Mouse (Mus musculus): ENCODE results near the gene Tnni2.
A peak's percentile ranks its signal among the peaks of the same experiment; 100 is the strongest.
"Not testable (repeated sequence)": the region's sequence is repeated elsewhere in the genome, so short reads cannot be mapped to it uniquely, and the experiment has no call there.

The Tnni2 gene

DNA sequence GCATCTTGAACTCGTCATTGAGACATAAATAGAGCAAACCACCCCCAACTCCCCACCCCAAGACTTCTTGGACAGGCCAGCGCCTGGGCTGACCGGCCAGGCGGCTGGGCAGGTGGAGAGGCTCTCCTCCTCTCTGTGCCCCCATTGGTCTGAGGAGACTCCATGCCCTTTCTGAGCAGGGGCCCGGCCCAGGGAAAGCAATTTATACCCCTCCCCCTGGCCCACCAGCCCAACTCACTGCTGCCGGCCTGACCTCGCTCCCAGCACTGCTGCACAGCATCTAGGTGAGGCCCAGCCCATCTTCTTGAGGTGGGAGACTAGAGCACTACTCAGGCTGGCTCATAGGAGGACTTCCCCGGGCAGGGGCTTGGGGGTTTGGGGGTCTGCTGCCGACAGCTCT lies at the start of gene Tnni2:
Tnni2 (plus strand) TSS at position 224 of the 400 bp plus-strand sequence.
- DNase-seq: no peak

DNA sequence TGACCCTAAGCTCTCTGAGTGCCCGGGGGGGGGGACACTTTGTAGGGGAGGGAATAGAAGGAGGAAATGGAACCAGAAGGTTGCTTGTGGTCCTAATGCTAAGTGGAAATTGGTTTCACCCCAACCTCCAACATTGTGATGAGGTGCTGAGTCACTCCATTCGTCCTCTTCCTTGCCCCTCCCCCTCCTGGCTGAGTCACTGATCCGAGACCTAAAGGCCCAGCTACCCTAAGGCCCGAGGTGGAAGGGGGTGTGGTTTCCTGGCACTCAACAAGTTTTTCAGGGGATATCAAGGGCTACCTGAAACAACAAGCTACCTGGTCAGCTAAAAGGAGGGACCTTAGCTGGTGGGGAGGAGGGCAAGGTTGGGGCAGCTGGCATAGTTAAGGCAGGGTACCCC lies 48.4 kb upstream of the Tnni2 start:
- peak; percentile 73 for DNase-seq

DNA sequence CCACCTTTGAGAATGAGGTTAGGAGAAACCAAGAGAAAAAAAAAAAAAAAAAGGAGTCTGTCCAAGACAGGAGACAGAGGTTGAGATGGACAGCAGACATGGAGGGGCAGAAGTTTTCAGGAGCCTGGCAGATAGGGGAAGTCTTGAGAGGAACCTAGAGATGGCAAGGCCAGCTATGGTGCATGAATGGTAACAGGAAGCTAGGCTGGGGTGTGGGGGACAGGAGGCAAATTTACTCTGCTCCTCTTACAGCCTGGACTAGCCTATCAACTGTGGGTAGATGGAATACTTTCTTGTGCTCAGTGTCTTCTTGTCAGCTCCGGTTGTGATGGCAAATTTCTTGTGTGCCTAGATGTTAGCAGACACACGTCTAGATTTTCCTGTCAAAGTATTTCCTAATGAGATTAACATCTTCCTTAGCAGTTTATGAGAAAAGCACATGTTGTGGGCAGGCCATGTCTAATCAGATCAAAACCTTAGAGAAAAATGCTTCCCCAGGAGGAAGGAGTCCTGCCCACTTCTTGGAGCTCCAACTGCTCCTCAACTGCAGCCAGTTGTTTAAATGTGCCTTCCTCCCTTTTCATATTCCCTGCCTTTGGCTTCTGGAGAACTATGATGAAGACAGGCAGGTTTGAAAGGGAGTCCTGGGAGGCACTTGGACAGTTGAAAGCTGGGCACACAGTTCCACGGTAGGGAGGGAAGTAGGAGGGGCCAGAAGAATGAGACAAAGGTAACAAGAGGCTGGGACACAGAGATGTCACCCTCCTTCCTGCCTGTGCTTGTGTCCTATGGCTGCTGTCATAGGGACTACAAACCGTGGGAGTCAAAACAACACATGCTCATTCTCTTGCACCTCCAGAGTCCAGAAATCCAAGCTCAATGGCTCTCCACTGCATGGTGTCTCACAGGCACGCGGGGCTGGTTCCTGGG lies 47.1 kb upstream of the Tnni2 start:
- DNase-seq: peak; percentile 39

DNA sequence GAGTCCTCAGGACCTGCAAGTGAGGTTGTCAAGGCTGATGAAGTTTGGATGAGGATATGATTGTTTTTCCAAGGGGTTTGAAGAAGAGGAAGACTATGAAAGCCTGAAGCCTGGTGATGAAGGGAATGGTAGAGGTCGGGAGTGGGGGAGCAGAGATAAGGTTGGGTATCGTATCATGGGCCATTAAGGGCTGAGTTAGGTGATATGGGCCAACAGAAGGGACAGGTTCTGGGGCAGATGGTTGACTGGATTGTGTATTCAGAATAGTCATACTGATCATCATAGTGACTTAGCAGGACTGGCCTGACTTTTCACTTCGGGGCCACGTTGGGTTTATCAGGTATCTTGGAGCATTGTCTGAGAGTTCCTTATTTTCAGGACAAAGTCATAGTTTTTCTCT lies 46.1 kb upstream of the Tnni2 start:
- no peak for DNase-seq

DNA sequence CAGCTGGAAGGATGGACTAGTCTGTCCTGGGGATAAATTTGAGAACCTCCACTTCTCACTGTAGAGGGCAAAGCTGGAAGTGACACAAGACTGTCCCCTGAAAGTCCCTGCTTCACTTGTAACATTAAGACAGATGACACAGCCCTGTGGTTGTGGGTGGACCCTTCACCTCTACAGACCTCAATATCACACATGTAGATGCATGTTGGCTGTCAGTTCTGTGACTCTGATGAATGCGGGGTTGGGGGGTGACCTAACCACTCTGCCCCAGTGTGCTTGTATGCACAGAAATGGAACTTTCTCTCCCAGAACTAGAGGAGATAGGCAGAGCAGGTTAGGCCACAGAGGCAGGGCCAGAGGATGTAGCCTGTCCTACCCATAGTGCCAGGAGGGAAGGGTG lies 45.0 kb upstream of the Tnni2 start:
- no peak for DNase-seq

DNA sequence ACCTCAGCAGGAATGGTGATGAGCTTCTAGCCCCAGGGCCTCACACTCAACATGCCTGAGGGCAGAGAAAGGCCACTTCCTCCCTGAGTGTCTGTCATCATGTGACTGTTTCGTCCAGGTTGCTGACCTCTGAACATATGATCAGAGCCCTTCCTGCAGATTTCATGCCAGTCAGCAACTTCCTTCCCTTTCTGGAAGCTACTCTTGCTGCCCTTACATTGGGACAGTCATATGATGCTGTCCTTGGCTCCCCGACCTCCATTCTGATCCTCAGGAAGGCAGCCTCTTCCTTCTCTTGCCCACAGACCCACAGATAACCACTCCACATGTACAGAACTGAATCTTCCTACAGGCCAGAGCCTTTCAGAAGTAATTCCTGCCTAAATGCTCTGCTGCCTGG lies 43.6 kb upstream of the Tnni2 start:
- peak; percentile 67 for DNase-seq

DNA sequence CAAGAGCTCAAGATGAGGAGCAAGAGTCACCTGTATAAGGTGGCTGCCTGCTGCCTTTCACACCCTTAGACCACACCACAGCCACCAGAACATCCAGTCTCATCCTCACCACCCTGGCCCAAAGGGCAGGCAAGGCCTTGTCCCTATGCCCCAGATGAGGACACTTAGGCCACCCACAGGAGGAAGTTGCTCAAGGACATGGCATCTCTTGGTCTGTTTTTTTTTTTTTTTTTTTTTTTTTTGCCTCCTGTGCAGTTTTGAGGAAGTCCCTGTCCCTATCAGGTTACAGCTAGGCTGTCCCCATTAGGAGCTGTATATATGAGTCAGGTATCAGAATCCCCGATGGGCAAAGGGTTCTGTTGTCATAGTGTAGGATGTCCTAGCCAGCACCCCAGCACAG lies 42.4 kb upstream of the Tnni2 start:
- DNase-seq: peak; percentile 53

DNA sequence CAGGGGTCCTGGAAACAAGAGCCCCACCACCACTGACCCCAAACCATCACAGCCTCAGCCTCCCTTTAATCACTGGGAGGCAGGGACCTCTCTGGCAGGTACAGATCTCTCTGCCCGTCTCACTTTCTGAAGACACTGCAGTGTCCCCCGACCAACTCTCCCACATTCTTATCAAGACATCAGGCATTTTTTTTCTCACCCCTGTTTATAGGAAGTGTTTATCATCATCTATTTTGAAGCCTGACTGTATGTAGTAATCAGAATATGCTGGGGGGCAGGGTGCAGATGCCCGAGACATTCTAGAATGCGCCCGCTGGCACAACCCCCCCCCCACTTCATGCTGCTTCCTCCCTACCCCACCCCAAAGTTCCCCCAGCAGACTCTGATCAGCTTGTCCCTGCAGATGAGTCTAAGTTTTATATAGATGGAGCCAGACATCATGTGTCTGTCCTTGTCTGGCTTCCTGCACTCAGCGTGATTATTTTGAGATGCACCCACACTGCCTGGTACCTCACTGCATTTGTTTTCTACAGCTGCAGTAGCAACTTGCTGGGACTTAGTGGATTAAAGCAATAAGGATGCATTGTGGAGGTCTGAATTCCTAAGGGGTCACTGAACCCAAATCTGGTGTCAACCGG lies 41.4 kb upstream of the Tnni2 start:
- no peak for DNase-seq

DNA sequence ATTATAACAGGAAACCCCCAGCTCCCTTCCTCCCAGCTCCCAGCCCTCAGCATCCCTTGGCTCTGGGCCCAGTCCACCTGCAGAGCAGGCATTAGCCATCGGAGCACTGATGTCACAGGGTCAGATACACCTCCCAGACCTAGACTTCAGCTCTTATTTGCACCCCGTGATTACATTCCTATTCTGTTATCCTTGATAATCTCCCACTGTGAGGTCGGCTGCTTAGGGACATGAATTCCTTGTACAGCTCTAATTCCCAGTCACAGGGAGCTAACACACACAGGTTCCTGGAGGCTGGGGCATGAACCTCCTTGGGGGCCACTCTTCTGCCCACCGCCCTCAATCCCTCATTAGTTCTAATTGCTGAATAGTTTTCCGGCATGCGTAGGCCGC lies 40.9 kb upstream of the Tnni2 start:
- no peak for DNase-seq

DNA sequence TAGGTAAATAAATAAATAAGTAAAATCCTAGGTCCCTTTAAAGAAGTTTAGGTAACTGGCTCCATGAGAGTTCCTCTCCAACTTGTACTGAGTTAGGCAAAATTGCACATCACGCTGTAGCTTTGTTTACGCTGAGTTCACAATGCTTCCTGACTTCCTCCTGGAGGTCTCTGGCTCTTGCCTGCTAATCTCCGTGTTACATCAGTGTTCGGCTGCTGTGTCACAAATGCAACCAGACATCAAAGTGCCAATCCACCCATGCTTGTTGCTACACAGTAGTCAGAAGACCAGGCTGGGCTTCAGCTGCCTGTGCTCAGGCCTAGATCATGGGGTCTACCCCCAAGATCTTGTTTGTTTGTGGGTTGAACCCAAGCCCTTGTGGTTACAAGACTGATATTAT lies 38.0 kb upstream of the Tnni2 start:
- DNase-seq: peak; percentile 78

DNA sequence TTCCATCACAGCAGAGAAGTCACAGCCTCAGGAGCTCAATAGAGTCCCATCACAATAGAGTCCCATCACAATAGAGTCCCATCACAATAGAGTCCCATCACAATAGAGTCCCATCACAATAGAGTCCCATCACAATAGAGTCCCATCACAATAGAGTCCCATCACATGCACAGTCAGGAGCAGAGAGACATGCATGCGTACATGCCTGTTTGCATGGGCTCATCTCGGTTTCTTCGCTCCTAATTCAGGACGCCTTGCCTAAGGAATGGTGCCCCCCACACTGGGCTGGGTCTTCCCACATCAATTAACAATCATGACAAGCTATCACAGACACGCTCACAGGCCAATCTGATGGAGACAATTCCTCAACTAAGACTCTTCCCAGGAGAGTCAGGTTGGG lies 36.5 kb upstream of the Tnni2 start:
- not testable (repeated sequence) for DNase-seq

DNA sequence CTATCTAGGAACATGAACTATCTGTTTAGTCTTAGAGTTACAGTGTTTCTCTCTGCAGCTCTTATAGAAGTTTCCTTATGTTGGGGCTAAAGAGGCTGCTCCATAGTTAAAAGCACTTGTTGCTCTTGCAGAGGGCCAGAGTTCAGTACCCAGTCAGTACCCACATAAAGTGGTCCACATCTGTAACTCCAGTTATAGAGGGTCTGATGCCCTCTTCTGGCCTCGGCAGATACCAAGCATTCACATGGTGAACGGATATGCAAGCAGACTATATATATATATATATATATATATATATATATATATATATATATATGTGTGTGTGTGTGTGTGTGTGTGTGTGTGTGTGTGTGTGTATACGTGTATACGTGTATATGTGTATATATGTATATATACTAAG lies 33.7 kb upstream of the Tnni2 start:
- no peak for DNase-seq

DNA sequence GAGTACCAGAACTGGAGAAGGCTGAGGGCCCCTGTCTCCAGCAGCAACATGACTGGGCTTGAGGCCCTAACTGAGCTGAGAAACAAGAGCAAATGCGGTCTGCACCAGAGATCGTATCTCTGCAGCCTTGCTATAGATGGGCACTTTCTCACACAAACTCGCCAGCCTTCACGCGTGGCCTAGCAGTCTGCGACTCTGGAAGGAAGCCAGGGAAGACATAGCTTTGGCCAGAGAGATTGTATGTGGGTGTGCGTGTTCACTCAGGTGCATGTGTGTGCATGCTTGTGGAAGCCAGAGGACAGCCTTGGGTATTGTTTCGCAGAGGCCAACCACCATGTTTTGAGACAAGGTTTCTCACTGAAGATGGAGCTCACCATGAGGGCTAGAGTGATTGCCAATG lies 32.9 kb upstream of the Tnni2 start:
- DNase-seq: no peak

DNA sequence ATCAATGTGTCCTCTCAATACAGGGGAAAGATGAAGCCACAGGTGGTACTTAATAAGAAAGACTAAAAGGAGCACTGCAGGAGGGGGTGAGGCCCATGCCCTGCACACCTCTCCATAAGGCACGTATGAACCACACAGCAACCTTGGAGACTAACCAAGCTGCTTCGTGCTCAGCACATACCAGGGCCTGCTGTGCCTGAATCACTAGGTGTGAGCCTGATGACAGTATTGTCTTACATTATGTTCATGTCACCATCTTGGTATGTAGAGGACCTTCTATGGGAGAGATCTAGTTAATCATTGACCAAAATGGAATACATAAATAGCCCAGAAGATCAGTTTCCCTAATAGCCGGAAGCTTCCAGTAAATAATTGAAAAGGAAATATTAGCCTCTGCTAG lies 32.0 kb upstream of the Tnni2 start:
- DNase-seq: no peak

DNA sequence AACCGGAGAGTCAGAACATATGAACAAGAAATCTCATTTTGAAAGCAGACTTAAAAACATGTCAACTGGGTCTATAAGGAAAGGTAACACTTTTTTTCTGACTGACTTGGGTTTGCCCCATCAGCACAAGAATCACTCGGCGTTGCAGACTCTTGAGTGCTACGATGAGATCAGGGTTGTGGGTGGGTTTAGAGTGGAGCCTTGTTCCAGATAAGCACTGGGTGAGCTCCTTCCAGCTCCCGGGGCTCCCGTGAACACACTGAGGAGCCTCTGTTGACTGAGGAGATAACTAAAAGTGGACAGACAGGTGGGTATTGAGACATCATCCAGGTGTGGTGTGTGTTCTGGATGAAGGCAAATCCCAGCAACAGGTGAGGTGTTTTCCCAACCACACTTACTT lies 28.3 kb upstream of the Tnni2 start:
- no peak for DNase-seq

DNA sequence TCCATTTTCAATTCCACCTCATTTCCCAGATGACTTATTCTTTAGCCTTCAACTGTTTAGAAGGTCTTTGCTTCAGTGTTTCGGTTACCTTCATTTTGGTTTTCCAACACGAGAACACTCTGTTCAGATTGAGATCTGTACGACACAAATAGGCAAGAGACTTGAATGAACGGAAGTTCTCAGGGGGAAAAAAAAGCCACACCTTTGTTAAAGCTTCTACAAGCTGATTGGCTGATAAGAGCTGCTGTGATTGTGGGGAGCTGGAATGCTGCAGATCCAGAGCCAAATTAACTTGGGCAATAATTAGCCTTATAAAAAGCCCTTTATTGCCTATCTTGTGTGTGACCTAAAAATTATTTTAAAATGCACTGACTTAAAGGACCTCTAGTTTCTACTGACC lies 26.3 kb upstream of the Tnni2 start:
- peak; percentile 61 for DNase-seq

DNA sequence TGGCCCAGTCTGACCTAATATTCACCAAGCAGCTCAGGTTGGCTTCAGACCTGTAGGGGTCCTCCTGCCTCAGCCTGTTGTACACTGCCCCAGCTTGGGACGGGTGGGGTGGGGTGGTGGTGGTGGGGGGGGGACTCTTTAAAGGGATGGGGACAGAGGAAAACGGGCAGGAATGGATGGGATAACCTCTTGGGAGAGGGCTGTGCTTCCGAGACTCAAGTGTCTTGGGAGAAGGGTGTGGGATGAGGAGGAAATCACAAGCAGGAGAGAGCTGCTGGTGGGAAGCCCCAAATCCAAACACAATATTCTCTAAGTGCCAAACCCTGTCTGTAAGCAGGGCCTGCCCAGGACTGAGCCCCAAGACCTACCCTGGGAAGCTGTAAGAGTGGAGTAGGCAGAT lies 25.4 kb upstream of the Tnni2 start:
- no peak for DNase-seq

DNA sequence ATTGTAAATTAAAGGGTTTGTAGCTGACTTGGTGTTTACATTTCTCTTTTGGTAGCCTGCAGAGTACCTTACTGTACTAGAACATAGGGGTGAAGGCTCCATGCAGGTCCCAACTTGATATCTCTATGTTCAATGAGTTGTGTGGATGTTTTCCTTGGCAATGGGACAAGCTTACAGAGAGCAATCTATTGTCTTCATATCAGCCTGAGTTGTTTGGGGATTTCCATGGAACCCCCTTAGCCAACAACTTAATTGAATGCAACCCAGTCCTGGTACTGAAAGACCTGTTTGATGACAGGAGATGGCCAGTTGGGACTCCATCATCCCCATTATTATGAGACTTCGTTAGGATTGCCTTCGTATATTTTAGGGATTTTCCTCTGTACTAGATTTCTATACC lies 23.6 kb upstream of the Tnni2 start:
- DNase-seq: peak; percentile 24

DNA sequence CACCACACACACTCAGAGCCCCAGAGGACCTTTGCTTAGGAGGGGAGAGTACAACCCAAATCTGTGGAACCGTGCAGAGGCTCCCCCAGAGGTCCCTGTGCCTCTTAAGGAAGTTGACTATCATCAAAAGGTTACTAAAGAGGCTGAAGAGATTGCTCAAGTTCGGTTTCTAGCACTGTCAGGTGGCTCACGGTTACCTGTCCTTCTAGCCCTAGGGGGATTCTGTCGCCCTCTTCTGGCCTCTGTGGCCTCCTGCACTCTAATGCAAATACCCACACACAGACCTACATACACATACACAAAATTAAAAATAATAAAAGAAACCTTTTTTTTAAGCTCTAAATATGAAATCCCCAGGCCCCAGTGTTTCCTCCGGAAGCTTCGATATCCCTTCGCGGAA lies 22.9 kb upstream of the Tnni2 start:
- no peak for DNase-seq

DNA sequence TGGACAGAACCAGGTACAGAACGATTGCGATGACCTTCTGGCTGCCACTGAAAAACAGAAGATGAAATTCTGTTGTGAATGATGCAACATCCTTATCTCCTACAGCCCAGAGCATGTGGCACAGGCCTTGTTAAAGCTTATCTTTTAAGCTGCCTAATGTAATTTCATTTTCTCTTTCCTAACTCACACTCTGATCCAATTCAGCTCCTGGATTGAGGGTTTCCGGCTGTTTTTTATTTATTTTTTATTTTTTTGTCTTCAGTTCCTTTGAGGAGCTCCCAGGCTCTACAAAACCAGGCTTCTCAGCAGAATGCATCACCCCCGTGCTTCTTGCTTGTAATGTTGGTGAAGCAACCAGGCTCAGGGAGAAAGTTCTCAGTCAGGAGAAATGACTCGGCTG lies 21.7 kb upstream of the Tnni2 start:
- DNase-seq: no peak

DNA sequence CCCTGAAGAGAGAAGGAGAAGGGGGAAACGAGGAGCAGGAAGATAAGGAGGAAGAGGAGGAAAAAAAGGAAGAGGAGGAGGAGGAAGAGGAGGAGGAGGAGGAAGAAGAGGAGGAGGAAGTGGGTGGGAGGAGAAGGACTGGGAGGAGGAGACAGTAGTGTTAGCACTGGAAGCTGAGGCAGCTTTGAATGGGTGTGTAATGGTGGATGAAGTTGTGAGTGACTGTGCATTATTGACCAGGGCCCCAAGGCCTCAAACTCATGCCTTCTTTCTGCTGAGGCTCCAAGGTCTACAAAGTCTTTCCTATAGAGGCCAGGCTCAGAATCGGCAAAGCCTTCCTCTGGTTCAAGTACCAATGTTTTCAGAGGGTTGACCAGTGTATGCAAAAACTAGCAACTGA lies 19.8 kb upstream of the Tnni2 start:
- no peak for DNase-seq

DNA sequence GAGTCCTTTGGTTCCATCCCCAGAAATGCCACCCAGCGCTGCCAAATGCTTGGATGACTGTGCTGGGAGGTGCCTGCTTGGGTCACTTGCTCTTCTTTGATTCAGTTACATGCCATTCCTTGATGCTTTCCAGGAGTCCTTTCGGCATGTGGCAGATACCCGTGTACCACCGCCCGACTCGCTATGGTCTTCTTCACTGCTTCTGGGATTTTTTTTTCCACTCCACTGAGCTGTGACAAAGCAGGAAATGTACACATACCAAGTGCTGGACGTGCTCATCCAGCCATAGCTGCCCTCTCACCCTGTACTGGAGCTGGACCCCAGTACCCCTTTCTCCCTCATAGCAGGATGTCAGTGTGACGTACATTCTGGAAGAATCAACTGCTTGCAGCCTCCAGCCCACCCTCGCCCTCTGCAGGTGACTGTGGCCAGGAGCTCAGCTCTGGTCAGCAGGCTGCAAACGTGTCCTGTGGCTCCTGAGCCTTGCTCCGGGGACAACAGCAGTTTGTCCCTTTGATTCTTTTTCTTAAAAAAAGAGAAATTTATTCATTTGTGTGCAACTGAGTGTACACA lies 15.9 kb upstream of the Tnni2 start:
- peak; percentile 49 for DNase-seq

DNA sequence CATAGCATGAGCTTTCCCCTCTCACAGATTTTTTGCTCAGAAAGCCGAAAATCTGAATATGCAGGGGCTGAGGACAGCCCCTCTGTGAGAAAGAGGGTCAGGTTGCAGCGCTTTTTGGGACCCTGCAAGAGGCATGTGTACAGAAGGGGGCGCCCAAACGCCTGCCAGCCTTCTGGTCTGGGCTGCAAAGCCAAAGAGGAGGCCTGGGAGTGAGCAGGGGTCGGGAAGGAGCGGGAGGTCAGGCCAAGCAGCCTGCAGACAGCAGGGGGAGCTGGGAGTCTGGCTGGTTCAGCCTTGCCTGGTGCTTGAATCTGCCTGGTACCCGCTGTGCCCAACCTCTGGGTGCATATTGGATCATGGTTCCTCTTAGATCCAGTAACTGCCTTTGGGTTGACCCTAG lies 13.4 kb upstream of the Tnni2 start:
- peak; percentile 43 for DNase-seq

DNA sequence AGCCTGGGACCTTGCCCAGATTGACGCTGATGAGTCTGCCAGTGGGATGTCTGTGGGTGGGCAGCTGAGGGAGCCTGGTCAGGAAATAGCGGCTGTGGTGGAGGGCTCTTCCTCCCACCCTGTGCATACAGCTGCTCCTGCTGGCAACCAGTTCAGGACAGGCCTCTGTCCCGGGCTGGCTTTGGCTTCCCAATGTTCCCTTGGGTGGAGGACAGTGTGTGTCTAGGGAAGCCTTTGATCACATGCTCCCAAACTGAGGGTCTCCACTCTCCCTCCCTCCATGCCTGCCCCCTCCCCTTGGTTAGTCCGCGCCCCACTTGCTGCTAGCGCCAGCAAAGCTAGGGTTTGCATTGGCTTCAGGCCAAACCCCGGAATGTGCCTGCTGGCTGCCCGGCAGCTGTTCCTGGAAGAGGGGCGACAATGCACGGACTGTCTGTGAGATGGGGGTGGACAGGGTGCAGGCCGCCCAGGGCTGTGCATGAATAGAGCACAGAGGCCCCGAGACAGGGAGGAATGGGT lies 11.4 kb upstream of the Tnni2 start:
- DNase-seq: peak; percentile 38
